Mouse (Mus musculus) testis, adult 2 months (tissue): Measurements from ENCODE around the gene Steap2. TPM values are rescaled to one million over a fixed set of nuclear protein-coding genes. Genes with fewer than 3 reads are reported as not detected.

Experiments
- H3K27ac ChIP-seq: fragments of 200-500 bp; 2 replicates; pipeline ENCODE4 v1.5.1; 2012; ENCODE audit warnings: low read depth, low read length; ENCODE audit not compliant: control insufficient read depth, insufficient read depth
- H3K27me3 ChIP-seq: fragments of 200-500 bp; 2 replicates; pipeline ENCODE4 v1.6.1; 2012; ENCODE audit warnings: mild to moderate bottlenecking, low read length, moderate library complexity; ENCODE audit not compliant: control insufficient read depth, insufficient read depth
- H3K36me3 ChIP-seq: fragments of 200-500 bp; 2 replicates; pipeline ENCODE4 v1.6.1; 2012; ENCODE audit warnings: mild to moderate bottlenecking, low read length; ENCODE audit not compliant: control insufficient read depth, insufficient read depth
- H3K4me1 ChIP-seq: fragments of 200-500 bp; 2 replicates; pipeline ENCODE4 v1.6.1; 2012; ENCODE audit warnings: low read length; ENCODE audit not compliant: control insufficient read depth, insufficient read depth
- H3K4me3 ChIP-seq: fragments of 200-500 bp; 2 replicates; pipeline ENCODE4 v1.5.1; 2012; ENCODE audit warnings: low read depth, mild to moderate bottlenecking, low read length, moderate library complexity, mixed read lengths; ENCODE audit not compliant: control insufficient read depth
- CTCF ChIP-seq: fragments of 200-500 bp; IDR thresholded peaks from 2 replicates; pipeline ENCODE4 v1.5.1; 2012; ENCODE audit warnings: low read depth, mild to moderate bottlenecking, inconsistent platforms, low read length, moderate library complexity; ENCODE audit not compliant: control insufficient read depth, insufficient read depth, insufficient replicate concordance
- POLR2A ChIP-seq: fragments of 200-500 bp; IDR thresholded peaks from 2 replicates; pipeline ENCODE4 v1.6.1; 2012; ENCODE audit warnings: low read depth, mild to moderate bottlenecking, inconsistent platforms, low read length, moderate library complexity; ENCODE audit not compliant: control insufficient read depth
- polyA plus RNA-seq: library from polyadenylated mRNA; depleted of rRNA; stranded (reverse); fragments of >200 nt; gene quantifications from 2 replicates; pipeline ENCODE4 v1.2.3, GENCODE M21; 2012

The Steap2 gene
- polyA plus RNA-seq, 1 experiment = 6.2 TPM

DNA sequence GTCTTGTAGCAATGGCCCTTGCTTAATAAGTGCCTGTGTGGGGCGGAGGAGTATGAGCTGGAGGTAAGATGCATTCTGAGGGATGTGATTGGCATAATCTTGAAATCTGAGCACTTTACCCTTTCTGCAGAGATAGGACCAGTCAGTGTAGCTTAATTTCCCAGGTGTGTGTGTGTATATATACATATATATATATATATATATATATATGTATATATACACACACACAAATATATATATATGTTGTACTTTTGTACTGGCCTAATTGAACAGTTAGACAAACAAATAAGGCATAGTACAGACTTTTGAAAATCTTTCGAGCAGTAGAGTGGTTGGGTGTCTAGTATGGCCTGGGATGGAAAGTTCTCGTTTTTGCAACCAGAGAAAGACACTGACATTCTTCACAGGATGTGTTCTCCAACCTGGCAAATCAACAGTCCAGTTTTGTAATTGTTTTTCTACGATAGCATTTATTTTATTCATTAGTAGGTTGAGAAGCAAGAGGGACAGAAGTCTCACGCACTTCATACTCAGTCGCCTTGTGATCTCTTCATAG lies 29.9 kb downstream of the Steap2 start:
- H3K36me3 ChIP-seq = no peaks in the 10 kb centered on the region; the same call in 1 of the 2 replicates
- peaks cover 2% of the 10 kb centered on the region; the same call in 1 of the 2 replicates for H3K4me1 ChIP-seq
- no peak for TF ChIP-seq CTCF
- no peak for TF ChIP-seq POLR2A
- H3K4me3 ChIP-seq = peak overlapping the region; percentile 93
- no peaks in the 10 kb centered on the region for H3K27me3 ChIP-seq
- H3K27ac ChIP-seq = no peak overlapping the region

DNA sequence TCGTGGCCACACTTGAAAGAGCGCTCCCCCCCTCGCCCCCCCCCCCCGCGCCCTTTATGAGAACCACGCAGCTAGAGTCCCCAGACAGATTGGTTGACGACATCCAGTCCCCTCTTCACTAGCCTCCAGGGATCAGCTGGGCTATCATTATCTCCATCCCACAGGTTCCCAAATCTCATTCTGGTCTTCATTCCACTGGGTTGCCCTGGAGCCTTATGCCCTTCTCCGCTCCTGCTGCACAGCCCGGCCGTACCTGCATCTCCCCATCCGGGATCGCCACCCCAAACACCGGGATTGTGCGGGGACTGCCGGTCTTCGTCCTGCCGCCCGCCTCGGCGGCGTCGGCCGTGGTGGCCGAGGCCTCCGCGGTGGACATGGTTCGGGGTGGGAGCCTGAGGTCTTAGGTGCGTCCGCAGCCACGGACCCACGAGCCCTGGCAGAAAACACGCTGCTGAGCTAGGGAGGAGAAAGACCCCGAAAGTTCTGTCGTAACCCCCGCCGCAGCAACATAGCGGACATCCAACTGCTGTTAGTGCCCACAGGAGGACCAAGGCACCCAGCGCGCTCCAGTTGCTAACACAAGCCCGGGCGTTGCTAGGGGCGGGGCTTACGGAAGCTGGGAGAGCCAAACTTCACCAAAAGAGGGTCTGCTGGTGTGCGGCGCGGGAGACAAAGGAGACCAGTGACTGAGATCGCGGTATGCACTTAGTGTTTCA lies 30.6 kb downstream of the Steap2 start, which contains the start of gene Cfap69:
Gene Cfap69, minus strand, starts transcription at position 585 of the 716 bp plus-strand sequence.
- Histone ChIP-seq H3K36me3 (no peaks in the 10 kb centered on the region; the same call in 1 of the 2 replicates), H3K4me3 (peak within 1 kb of the TSS; percentile 93), H3K27ac (peak within 1 kb of the TSS; percentile 92), H3K27me3 (no peaks in the 10 kb centered on the region), H3K4me1 (peaks cover 2% of the 10 kb centered on the region; the same call in 1 of the 2 replicates)
- TF ChIP-seq POLR2A = peak; percentile 93; the same call in 1 of the 2 replicates
- TF ChIP-seq CTCF = no peak

DNA sequence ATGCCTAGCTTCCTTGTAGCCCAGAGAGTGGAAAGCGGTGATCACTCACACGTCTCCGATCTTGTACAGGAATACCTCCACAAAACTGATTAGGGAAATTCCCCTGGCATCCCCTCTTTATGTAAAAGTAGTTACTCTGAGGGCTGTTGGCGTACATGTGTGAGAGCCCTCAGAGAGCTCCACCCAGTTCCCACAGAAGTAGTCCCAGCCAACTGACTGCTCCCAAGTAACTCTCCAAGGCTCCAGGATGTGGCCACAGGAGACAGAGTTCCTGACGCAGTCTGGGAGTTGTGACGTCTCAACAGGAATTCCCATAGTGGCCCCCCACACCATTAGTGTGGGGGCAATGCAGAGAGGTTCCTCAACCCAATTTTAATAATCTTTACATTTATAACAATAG lies 31.3 kb downstream of the Steap2 start:
- Histone ChIP-seq H3K36me3 (no peaks in the 10 kb centered on the region; the same call in 1 of the 2 replicates), H3K27ac (peak overlapping the region; percentile 85), H3K4me1 (peaks cover 2% of the 10 kb centered on the region; the same call in 1 of the 2 replicates), H3K27me3 (no peaks in the 10 kb centered on the region), H3K4me3 (peak overlapping the region; percentile 93)
- TF ChIP-seq CTCF (no peak), POLR2A (0 out of 2 replicates have a peak, but pooled peaks have one; percentile 36)

DNA sequence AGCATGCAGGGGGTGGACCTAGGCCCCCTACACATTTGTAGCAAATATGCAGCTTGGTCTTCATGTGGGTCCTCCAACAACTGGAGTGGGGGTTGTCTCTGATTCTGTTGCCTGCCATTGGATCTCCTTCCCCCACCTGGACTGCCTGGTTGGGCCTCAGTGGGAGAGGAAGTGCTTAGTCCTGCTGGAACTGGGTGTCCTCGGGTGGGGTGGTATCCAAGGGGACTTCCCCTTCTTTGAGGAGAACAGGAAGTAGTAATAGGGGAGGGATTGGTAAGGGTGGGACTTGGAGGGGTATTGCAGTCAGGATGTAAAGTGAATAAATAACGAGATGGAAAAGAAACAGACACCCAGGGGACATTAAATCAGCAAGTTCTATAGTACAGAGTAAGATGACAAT lies 35.7 kb downstream of the Steap2 start:
- TF ChIP-seq POLR2A (no peak), CTCF (no peak)
- no peak overlapping the region for H3K4me3 ChIP-seq

DNA sequence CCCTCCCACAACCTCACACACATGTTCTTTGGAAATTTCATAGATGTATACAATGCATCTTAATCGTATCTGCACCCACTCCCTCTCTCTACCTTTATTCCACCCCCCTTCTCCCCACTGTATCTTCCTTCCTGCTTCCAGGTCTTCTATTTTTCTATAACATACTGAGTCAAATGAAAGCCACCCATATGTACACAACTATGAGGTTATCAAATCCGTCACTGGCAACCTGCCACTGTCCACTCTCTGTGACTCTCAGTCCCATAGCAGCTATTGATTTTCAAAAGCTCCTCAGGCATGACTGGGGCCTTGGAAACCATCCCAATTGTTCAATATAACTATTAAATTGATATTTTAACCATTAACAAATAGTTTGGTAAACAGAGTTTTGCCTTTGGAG lies 36.4 kb downstream of the Steap2 start:
- no peaks in the 10 kb centered on the region for H3K27me3 ChIP-seq

More for the DNA sequence above, 35.7 kb downstream of the Steap2 start:
- H3K27ac ChIP-seq = no peak overlapping the region
- no peaks in the 10 kb centered on the region; the same call in 1 of the 2 replicates for H3K36me3 ChIP-seq
- H3K4me1 ChIP-seq = peaks cover 2% of the 10 kb centered on the region; the same call in 1 of the 2 replicates
- no peaks in the 10 kb centered on the region for H3K27me3 ChIP-seq

DNA sequence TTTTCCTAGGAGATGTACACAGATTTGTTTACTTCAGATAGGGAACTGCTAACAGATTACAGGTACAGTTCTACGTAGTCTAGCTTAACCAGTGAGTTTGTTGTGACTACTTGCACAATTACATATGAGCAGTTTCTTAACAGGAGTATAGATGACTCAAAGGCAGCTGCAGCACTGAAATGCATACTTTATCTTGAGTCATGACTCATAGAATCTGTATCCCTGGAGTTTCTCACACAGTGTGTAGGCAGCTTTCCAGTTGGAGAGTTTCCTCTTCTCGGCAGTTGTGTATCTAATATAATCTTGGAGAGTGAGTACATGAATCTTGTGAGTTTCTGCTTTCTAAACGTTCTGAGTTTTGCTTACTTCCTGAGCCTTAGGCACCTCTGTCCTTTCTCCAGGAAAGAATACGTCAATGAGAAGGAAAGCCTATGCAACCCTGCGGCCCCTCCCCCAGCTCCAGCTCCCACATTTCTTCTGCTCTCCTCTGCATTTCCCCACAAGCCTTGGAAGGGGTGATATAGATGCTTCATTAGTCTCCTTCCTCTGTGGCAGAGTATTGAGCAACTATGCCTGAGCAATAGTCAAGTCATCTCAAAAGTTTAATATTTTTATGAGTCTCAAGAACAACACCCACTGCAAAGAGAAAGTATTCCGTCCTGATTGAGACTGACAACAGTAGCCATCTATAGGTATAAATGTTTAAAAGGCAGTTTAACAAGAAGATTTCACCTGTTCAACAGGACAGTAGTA lies 45.4 kb downstream of the Steap2 start:
- no peaks in the 10 kb centered on the region for H3K27me3 ChIP-seq
- TF ChIP-seq CTCF = no peak
- no peak for TF ChIP-seq POLR2A
- H3K27ac ChIP-seq = no peak overlapping the region
- H3K4me3 ChIP-seq = no peak overlapping the region
- H3K4me1 ChIP-seq = no peaks in the 10 kb centered on the region
- no peaks in the 10 kb centered on the region for H3K36me3 ChIP-seq

More for the DNA sequence above, 36.4 kb downstream of the Steap2 start:
- no peak overlapping the region for H3K27ac ChIP-seq
- no peak overlapping the region for H3K4me3 ChIP-seq
- TF ChIP-seq CTCF (no peak), POLR2A (no peak)
- no peaks in the 10 kb centered on the region; the same call in 1 of the 2 replicates for H3K36me3 ChIP-seq
- no peaks in the 10 kb centered on the region for H3K4me1 ChIP-seq

DNA sequence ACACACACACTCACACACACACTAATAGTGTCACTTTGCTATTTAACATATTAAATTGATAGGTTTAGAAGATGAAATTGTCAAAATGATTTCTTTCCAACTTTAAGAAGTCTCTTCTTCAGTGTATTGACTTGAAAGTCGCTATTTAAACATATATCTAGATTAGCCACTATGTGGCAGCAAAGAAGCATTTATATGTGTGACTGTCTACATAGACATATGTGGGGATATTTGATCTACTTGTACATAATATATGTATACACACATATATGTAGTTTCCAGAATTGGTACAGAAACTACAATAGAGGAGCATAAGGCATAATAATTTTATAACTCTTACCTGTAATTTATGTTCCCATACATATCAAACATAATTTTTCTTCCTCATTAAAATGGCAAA lies 48.2 kb downstream of the Steap2 start:
- Histone ChIP-seq H3K27me3 (no peaks in the 10 kb centered on the region), H3K27ac (no peak overlapping the region), H3K4me3 (no peak overlapping the region), H3K4me1 (no peaks in the 10 kb centered on the region), H3K36me3 (no peaks in the 10 kb centered on the region)
- TF ChIP-seq CTCF (no peak), POLR2A (no peak)
